Mouse (Mus musculus): ENCODE measurements around the gene Acot7.

GRCm38 (mm10) chr4:152221411-152221887, 43.5 kb downstream of the Acot7 start:
- no peak for TF ChIP-seq CTCF (IDR thresholded peaks at IDR 0.05; ENCODE audit: insufficient read depth, low read length)
- no peak for TF ChIP-seq POLR2A (IDR thresholded peaks at IDR 0.05; ENCODE audit: borderline replicate concordance, extremely low read depth, low read depth, low read length)

Data from lung, adult 2 months (tissue).